Mouse (Mus musculus) liver, embryonic 12.5 days (tissue): ENCODE data around the gene C3. TPM values are rescaled to one million over a fixed set of nuclear protein-coding genes. Genes with fewer than 3 reads are reported as not detected.

Experiments
- ATAC-seq: fragments of 200-750 bp; cut with Nextera tagmentation; 2 replicates; pipeline ENCODE4 v1.8.0; 2017; ENCODE audit warnings: moderate number of reproducible peaks, mild to moderate bottlenecking, moderate library complexity
- H3K27ac ChIP-seq: fragments of 300-500 bp; sonication (generic); 2 replicates; pipeline ENCODE4 v1.5.1; 2016; ENCODE audit warnings: mild to moderate bottlenecking
- H3K27me3 ChIP-seq: fragments of 300-500 bp; sonication (generic); replicated peaks from 2 replicates; pipeline ENCODE4 v1.6.1; 2016; ENCODE audit warnings: mild to moderate bottlenecking, moderate library complexity
- H3K36me3 ChIP-seq: fragments of 300-500 bp; sonication (generic); 2 replicates; pipeline ENCODE4 v1.6.1; 2016; ENCODE audit warnings: mild to moderate bottlenecking, moderate library complexity
- H3K4me1 ChIP-seq: fragments of 300-500 bp; sonication (generic); 2 replicates; pipeline ENCODE4 v1.6.1; 2016
- H3K4me2 ChIP-seq: fragments of 300-500 bp; sonication (generic); 2 replicates; pipeline ENCODE4 v1.6.1; 2016; ENCODE audit warnings: mild to moderate bottlenecking, moderate library complexity
- H3K4me3 ChIP-seq: fragments of 300-500 bp; sonication (generic); 2 replicates; pipeline ENCODE4 v1.5.1; 2016; ENCODE audit warnings: mild to moderate bottlenecking, moderate library complexity
- H3K9ac ChIP-seq: fragments of 300-500 bp; sonication (generic); 2 replicates; pipeline ENCODE4 v1.6.1; 2016; ENCODE audit warnings: mild to moderate bottlenecking, moderate library complexity
- H3K9me3 ChIP-seq: fragments of 300-500 bp; sonication (generic); replicated peaks from 2 replicates; pipeline ENCODE4 v1.6.1; 2016; ENCODE audit warnings: mild to moderate bottlenecking, moderate library complexity
- WGBS: fragments of 180-500 bp; shearing (Covaris S2); methylation state at CpG from one replicate; pipeline ENCODE4 v1.1.7; 2016; ENCODE audit not compliant: insufficient replicate concordance; 5-methylcytosine and 5-hydroxymethylcytosine counted together
- polyA plus RNA-seq: library from polyadenylated mRNA; unstranded; fragments of >200 nt; fragmentation: Nextera tagmentation; extraction: Ambion mirVana; gene quantifications from 2 replicates; pipeline ENCODE4 v1.2.1, GENCODE M21; 2016

Gene C3
- polyA plus RNA-seq, 1 experiment from 2014 or later, result 95.1 TPM

GRCm38 (mm10) chr17:57209330-57209729 lies 18.6 kb downstream of the C3 start:
- Histone ChIP-seq H3K27me3 (peaks cover 10% of the 10 kb centered on the region; the same call in 1 of the 2 replicates), H3K9ac (no peak overlapping the region), H3K4me3 (no peak overlapping the region), H3K27ac (no peak overlapping the region), H3K9me3 (no peaks in the 10 kb centered on the region), H3K4me1 (peaks cover 6% of the 10 kb centered on the region), H3K4me2 (no peak overlapping the region), H3K36me3 (peaks cover 26% of the 10 kb centered on the region)
- ATAC-seq, result no peak
- WGBS, result 47% methylated on average over 4 of the region's 4 CpGs

GRCm38 (mm10) chr17:57207938-57208337 lies 20.0 kb downstream of the C3 start:
- Histone ChIP-seq H3K27me3 (0 out of 2 replicates have a peak, but pooled peaks cover under 1% of the 10 kb centered on the region), H3K36me3 (peaks cover 21% of the 10 kb centered on the region), H3K4me1 (peaks cover 16% of the 10 kb centered on the region), H3K4me2 (no peak overlapping the region), H3K9ac (no peak overlapping the region), H3K9me3 (no peaks in the 10 kb centered on the region), H3K4me3 (no peak overlapping the region), H3K27ac (no peak overlapping the region)
- no peak for ATAC-seq
- 67% methylated on average over 3 of the region's 3 CpGs for WGBS

- 55% methylated on average over 10 of the region's 10 CpGs for WGBS
Measured at GRCm38 (mm10) chr17:57201841-57202724, 25.9 kb downstream of the C3 start.

GRCm38 (mm10) chr17:57198252-57198651 lies 29.7 kb downstream of the C3 start:
- peak; percentile 25; the same call in 1 of the 2 replicates for ATAC-seq
- H3K4me1 ChIP-seq, result peaks cover 13% of the 10 kb centered on the region; the same call in 1 of the 2 replicates
- 31% methylated on average over 3 of the region's 3 CpGs for WGBS
- 0 out of 2 replicates have a peak overlapping the region, but pooled peaks have one; percentile 7 for H3K27ac ChIP-seq
- no peaks in the 10 kb centered on the region for H3K9me3 ChIP-seq
- no peaks in the 10 kb centered on the region for H3K27me3 ChIP-seq
- H3K9ac ChIP-seq, result no peak overlapping the region
- no peak overlapping the region for H3K4me2 ChIP-seq
- no peak overlapping the region for H3K4me3 ChIP-seq
- H3K36me3 ChIP-seq, result no peaks in the 10 kb centered on the region

More at GRCm38 (mm10) chr17:57201841-57202724, 25.9 kb downstream of the C3 start:
- no peak overlapping the region for H3K9ac ChIP-seq
- peak overlapping the region; percentile 48; the same call in 1 of the 2 replicates for H3K27ac ChIP-seq
- H3K4me2 ChIP-seq, result no peak overlapping the region
- H3K4me3 ChIP-seq, result no peak overlapping the region
- peak; percentile 16; the same call in 1 of the 2 replicates for ATAC-seq
- peaks cover 14% of the 10 kb centered on the region for H3K36me3 ChIP-seq
- H3K4me1 ChIP-seq, result peaks cover 29% of the 10 kb centered on the region
- no peaks in the 10 kb centered on the region for H3K27me3 ChIP-seq
- H3K9me3 ChIP-seq, result no peaks in the 10 kb centered on the region

- Histone ChIP-seq H3K4me1 (no peaks in the 10 kb centered on the region), H3K4me2 (no peak overlapping the region), H3K36me3 (no peaks in the 10 kb centered on the region), H3K27me3 (no peaks in the 10 kb centered on the region), H3K4me3 (no peak overlapping the region), H3K9me3 (no peaks in the 10 kb centered on the region), H3K9ac (no peak overlapping the region), H3K27ac (no peak overlapping the region)
- WGBS, result 71% methylated on average over 8 of the region's 8 CpGs
- no peak for ATAC-seq
Measured at GRCm38 (mm10) chr17:57195326-57196010, 32.5 kb downstream of the C3 start.

- no peak overlapping the region for H3K9ac ChIP-seq
- no peaks in the 10 kb centered on the region for H3K27me3 ChIP-seq
- no peaks in the 10 kb centered on the region for H3K4me1 ChIP-seq
- H3K4me2 ChIP-seq, result no peak overlapping the region
- no peak overlapping the region for H3K4me3 ChIP-seq
- H3K27ac ChIP-seq, result no peak overlapping the region
- H3K9me3 ChIP-seq, result no peaks in the 10 kb centered on the region
- 53% methylated on average over 3 of the region's 3 CpGs for WGBS
- ATAC-seq, result no peak
- H3K36me3 ChIP-seq, result no peaks in the 10 kb centered on the region
Measured at GRCm38 (mm10) chr17:57194771-57195170, 33.2 kb downstream of the C3 start.

- Histone ChIP-seq H3K4me2 (peak within 1 kb of the TSS; percentile 7), H3K4me3 (peak within 1 kb of the TSS; percentile 14; the same call in 1 of the 2 replicates), H3K27ac (no peak within 1 kb of the TSS), H3K9me3 (no peaks in the 10 kb centered on the region), H3K36me3 (no peaks in the 10 kb centered on the region), H3K9ac (no peak within 1 kb of the TSS), H3K4me1 (peaks cover 1% of the 10 kb centered on the region), H3K27me3 (no peaks in the 10 kb centered on the region)
- peak; percentile 28; the same call in 1 of the 2 replicates for ATAC-seq
- 23% methylated on average over 11 of the region's 11 CpGs for WGBS
Measured at GRCm38 (mm10) chr17:57194041-57194507, 33.9 kb downstream of the C3 start, which contains the start of gene Tnfsf14. TSS of gene Tnfsf14 (minus strand) at chr17:57194177.

- H3K4me2 ChIP-seq, result 0 out of 2 replicates have a peak overlapping the region, but pooled peaks have one; percentile 30
- peak; percentile 48; the same call in 1 of the 2 replicates for ATAC-seq
- no peak overlapping the region for H3K4me3 ChIP-seq
- H3K27me3 ChIP-seq, result no peaks in the 10 kb centered on the region
- H3K36me3 ChIP-seq, result no peaks in the 10 kb centered on the region
- peaks cover 20% of the 10 kb centered on the region for H3K4me1 ChIP-seq
- 22% methylated on average over 12 of the region's 12 CpGs for whole genome bisulfite sequencing
- 0 out of 2 replicates have a peak overlapping the region, but pooled peaks have one; percentile 1 for H3K27ac ChIP-seq
- H3K9ac ChIP-seq, result no peak overlapping the region
- no peaks in the 10 kb centered on the region for H3K9me3 ChIP-seq
Measured at GRCm38 (mm10) chr17:57188510-57189192, 39.3 kb downstream of the C3 start.

GRCm38 (mm10) chr17:57185641-57186040 lies 42.3 kb downstream of the C3 start:
- Histone ChIP-seq H3K9ac (no peak overlapping the region), H3K4me3 (no peak overlapping the region), H3K27ac (no peak overlapping the region), H3K4me2 (no peak overlapping the region), H3K36me3 (no peaks in the 10 kb centered on the region), H3K9me3 (no peaks in the 10 kb centered on the region), H3K4me1 (peaks cover 20% of the 10 kb centered on the region), H3K27me3 (no peaks in the 10 kb centered on the region; the same call in 1 of the 2 replicates)
- WGBS, result 25% methylated on average over 2 of the region's 2 CpGs
- no peak for ATAC-seq

GRCm38 (mm10) chr17:57182871-57183270 lies 45.1 kb downstream of the C3 start:
- 25% methylated on average over 3 of the region's 3 CpGs for WGBS
- Histone ChIP-seq H3K27me3 (no peaks in the 10 kb centered on the region; the same call in 1 of the 2 replicates), H3K4me1 (peaks cover 7% of the 10 kb centered on the region; the same call in 1 of the 2 replicates), H3K36me3 (no peaks in the 10 kb centered on the region), H3K27ac (no peak overlapping the region), H3K9me3 (no peaks in the 10 kb centered on the region), H3K4me3 (no peak overlapping the region), H3K9ac (no peak overlapping the region), H3K4me2 (no peak overlapping the region)
- no peak for ATAC-seq

- Histone ChIP-seq H3K27me3 (no peaks in the 10 kb centered on the region; the same call in 1 of the 2 replicates), H3K9ac (no peak overlapping the region), H3K36me3 (no peaks in the 10 kb centered on the region), H3K9me3 (no peaks in the 10 kb centered on the region), H3K4me3 (no peak overlapping the region), H3K27ac (no peak overlapping the region), H3K4me1 (no peaks in the 10 kb centered on the region), H3K4me2 (no peak overlapping the region)
- WGBS, result 30% methylated on average over 8 of the region's 8 CpGs
- no peak for ATAC-seq
Measured at GRCm38 (mm10) chr17:57180363-57180762, 47.6 kb downstream of the C3 start.
